Mouse (Mus musculus): ENCODE data around the gene Ddx55. TPM values are rescaled to one million over a fixed set of nuclear protein-coding genes. Genes with fewer than 3 reads are reported as not detected.
A peak's percentile ranks its signal among the peaks of the same experiment; 100 is the strongest.
"Not testable (repeated sequence)": the region's sequence is repeated elsewhere in the genome, so short reads cannot be mapped to it uniquely, and the experiment has no call there.

Ddx55 gene
- polyA plus RNA-seq, 1 experiment from 2014 or later, result 12.1 TPM

DNA sequence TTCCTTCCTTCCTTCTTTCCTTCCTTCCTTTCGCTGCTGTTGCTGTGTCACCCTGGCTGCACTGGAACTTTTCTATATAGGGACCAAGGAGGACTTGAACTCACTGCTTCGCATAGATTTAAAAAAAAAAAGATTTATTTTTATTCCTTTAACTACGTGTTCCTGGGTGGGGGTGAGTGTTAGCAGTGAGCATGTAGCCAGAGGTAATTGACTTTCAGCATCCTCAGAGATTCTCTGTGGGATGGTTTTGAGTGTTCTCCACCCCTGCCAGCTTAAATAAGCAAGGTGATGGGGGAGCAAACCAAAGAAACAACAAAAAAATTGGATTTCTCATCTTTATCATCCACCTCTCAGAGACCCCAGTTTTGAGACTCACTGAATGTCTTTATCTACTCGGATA lies 12.8 kb upstream of the Ddx55 start:
- Histone ChIP-seq H3K4me1 (ENCODE audit: control insufficient read depth, insufficient read depth, low read length) (peaks cover 3% of the 10 kb centered on the region; the same call in 1 of the 2 replicates), H3K9ac (replicated peaks; ENCODE audit: low read length) (no peak overlapping the region; the same call in 1 of the 2 replicates), H3K4me3 (ENCODE audit: low read depth, low read length) (peak overlapping the region; percentile 94), H3K27me3 (ENCODE audit: control insufficient read depth, insufficient read depth, low read length) (no peaks in the 10 kb centered on the region), H3K4me2 (ENCODE audit: low read depth, low read length) (peak overlapping the region; percentile 19; the same call in 1 of the 2 replicates), H3K36me3 (replicated peaks; ENCODE audit: control insufficient read depth, insufficient read depth, low read depth, low read length) (peaks cover 4% of the 10 kb centered on the region), H3K9me3 (replicated peaks; ENCODE audit: control insufficient read depth, low read length) (no peaks in the 10 kb centered on the region), H3K27ac (replicated peaks; ENCODE audit: low read depth, low read length) (no peak overlapping the region)
- 74% methylated on average over 4 of the region's 4 CpGs for WGBS
- no peak for ATAC-seq (replicated peaks; ENCODE audit: insufficient number of reproducible peaks, low FRiP score, low TSS enrichment, low read depth)
- DNase-seq (ENCODE audit: low spot score), result no peak

DNA sequence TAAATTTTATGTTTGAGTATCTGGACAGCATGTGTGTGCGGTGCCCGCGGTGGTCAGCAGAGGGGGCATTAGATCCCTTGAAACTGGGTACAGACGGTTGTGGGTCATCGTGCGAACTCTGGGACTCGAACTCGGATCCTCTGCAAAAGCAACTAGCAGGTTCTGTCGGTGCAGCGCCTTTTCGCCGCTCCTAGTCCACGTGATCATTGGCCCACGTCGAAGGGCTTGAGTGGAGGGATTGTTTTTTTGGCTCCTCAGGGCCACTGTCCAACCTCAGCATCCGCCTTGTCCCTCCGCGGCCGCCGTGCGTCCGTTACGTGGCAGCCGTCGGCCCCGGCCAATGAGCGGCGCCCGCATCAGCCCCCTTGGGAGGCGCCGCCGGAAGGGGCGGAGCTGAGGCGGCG lies 12.3 kb upstream of the Ddx55 start, which contains the start of gene Tmed2:
Gene Tmed2 (plus strand): TSS at position 313 of the 404 bp plus-strand sequence.
- peak within 1 kb of the TSS; percentile 33 for H3K4me2 ChIP-seq (ENCODE audit: low read depth, low read length)
- peak within 1 kb of the TSS; percentile 82 for H3K27ac ChIP-seq (replicated peaks; ENCODE audit: low read depth, low read length)
- H3K36me3 ChIP-seq (replicated peaks; ENCODE audit: control insufficient read depth, insufficient read depth, low read depth, low read length), result peaks cover 8% of the 10 kb centered on the region
- peak within 1 kb of the TSS; percentile 94 for H3K4me3 ChIP-seq (ENCODE audit: low read depth, low read length)
- peak within 1 kb of the TSS; percentile 71 for H3K9ac ChIP-seq (replicated peaks; ENCODE audit: low read length)
- H3K27me3 ChIP-seq (ENCODE audit: control insufficient read depth, insufficient read depth, low read length), result no peaks in the 10 kb centered on the region
- WGBS, result under 1% methylated on average over 32 of the region's 35 CpGs
- ATAC-seq (replicated peaks; ENCODE audit: insufficient number of reproducible peaks, low FRiP score, low TSS enrichment, low read depth), result peak; percentile 89
- peak; percentile 98 for DNase-seq (ENCODE audit: low spot score)
- peaks cover 3% of the 10 kb centered on the region; the same call in 1 of the 2 replicates for H3K4me1 ChIP-seq (ENCODE audit: control insufficient read depth, insufficient read depth, low read length)
- no peaks in the 10 kb centered on the region for H3K9me3 ChIP-seq (replicated peaks; ENCODE audit: control insufficient read depth, low read length)

DNA sequence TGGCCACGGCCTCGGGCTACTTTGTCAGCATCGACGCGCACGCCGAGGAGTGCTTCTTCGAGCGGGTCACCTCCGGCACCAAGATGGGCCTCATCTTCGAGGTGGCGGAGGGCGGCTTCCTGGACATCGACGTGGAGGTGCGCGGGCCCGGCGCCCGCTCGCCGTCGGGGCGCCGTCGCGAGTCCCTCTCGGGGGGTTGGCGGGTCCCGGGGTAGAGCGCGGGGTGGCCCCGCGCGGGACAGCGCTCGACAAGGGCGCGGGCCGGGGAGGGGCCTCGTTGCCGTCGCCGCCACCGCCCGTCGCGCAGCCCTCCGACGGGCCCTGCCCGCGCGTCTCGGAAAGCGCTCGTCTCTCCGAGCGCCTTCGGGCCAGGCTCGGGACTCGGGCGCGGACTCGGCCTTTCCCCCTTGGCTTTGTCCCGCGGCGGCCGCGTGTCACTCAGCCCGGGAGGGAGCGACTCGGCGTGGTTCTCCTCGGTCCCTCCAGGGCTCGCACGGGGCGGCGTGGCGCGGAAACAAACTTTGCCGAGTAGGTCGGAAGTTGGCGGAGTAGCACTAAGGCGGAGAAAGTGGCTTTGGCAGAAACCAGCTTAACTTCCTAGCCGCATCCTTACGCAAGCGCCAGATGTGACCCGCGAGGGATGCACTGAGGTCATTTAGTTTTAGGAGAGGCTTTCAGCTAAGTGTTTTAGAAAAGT lies 11.6 kb upstream of the Ddx55 start:
- no peaks in the 10 kb centered on the region for H3K27me3 ChIP-seq (ENCODE audit: control insufficient read depth, insufficient read depth, low read length)

DNA sequence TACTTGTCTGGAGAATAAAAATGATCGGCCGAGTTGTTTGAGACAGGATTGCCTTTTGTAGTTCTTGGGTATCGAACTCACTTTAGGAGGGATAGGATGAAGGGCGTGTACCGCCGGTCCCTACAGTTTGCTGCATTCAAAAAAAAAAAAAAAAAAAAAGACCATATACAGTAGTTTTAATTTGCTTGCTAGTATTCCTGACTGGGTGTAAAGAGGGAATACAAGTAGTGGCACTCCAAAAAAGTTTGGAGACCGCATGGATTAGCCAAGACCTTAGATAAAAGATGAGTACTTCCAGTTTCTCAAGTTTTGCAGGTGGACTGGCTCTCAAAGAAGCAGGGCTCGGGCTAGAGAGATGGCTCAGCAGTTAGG lies 11.1 kb upstream of the Ddx55 start:
- no peak overlapping the region for H3K27ac ChIP-seq (replicated peaks; ENCODE audit: low read depth, low read length)

More for the DNA sequence above, 11.6 kb upstream of the Ddx55 start:
- Histone ChIP-seq H3K4me3 (ENCODE audit: low read depth, low read length) (peak overlapping the region; percentile 94), H3K36me3 (replicated peaks; ENCODE audit: control insufficient read depth, insufficient read depth, low read depth, low read length) (peaks cover 10% of the 10 kb centered on the region), H3K4me2 (ENCODE audit: low read depth, low read length) (peak overlapping the region; percentile 33), H3K4me1 (ENCODE audit: control insufficient read depth, insufficient read depth, low read length) (peaks cover 3% of the 10 kb centered on the region; the same call in 1 of the 2 replicates), H3K9ac (replicated peaks; ENCODE audit: low read length) (peak overlapping the region; percentile 71), H3K9me3 (replicated peaks; ENCODE audit: control insufficient read depth, low read length) (no peaks in the 10 kb centered on the region), H3K27ac (replicated peaks; ENCODE audit: low read depth, low read length) (peak overlapping the region; percentile 82)
- ATAC-seq (replicated peaks; ENCODE audit: insufficient number of reproducible peaks, low FRiP score, low TSS enrichment, low read depth) (peak; percentile 55), DNase-seq (ENCODE audit: low spot score) (peak; percentile 58)
- under 1% methylated on average over 64 of the region's 89 CpGs for WGBS

DNA sequence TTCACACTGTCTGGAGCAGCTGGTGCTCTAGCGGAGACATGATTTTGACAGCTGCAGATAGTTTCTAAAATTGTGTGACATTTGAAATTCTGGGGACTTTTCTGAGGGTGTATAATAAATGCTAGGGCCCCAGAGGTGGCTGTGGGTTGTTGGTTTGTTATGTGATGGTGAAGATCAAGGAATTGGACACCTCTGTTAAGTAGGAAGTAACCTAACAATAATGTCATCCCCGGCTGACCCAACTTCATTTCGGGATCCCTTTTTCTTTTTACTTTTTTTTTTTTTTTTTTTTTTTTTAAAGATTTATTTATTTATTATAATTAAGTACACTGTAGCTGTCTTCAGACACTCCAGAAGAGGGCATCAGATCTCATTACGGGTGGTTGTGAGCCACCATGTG lies 1.9 kb upstream of the Ddx55 start:
- H3K4me3 ChIP-seq (ENCODE audit: low read depth, low read length); H3K27ac ChIP-seq (replicated peaks; ENCODE audit: low read depth, low read length); H3K4me2 ChIP-seq (ENCODE audit: low read depth, low read length); DNase-seq (ENCODE audit: low spot score); H3K9me3 ChIP-seq (replicated peaks; ENCODE audit: control insufficient read depth, low read length); H3K9ac ChIP-seq (replicated peaks; ENCODE audit: low read length); H3K4me1 ChIP-seq (ENCODE audit: control insufficient read depth, insufficient read depth, low read length); H3K27me3 ChIP-seq (ENCODE audit: control insufficient read depth, insufficient read depth, low read length); ATAC-seq (replicated peaks; ENCODE audit: insufficient number of reproducible peaks, low FRiP score, low TSS enrichment, low read depth): not testable (repeated sequence)
- H3K36me3 ChIP-seq (replicated peaks; ENCODE audit: control insufficient read depth, insufficient read depth, low read depth, low read length), result peaks cover 14% of the 10 kb centered on the region
- WGBS, result 72% methylated on average over 4 of the region's 4 CpGs

More for the DNA sequence above, 11.1 kb upstream of the Ddx55 start:
- no peak for DNase-seq (ENCODE audit: low spot score)
- H3K9ac ChIP-seq (replicated peaks; ENCODE audit: low read length), result peak overlapping the region; percentile 71
- no peak for ATAC-seq (replicated peaks; ENCODE audit: insufficient number of reproducible peaks, low FRiP score, low TSS enrichment, low read depth)
- H3K9me3 ChIP-seq (replicated peaks; ENCODE audit: control insufficient read depth, low read length), result no peaks in the 10 kb centered on the region
- peaks cover 3% of the 10 kb centered on the region; the same call in 1 of the 2 replicates for H3K4me1 ChIP-seq (ENCODE audit: control insufficient read depth, insufficient read depth, low read length)
- no peaks in the 10 kb centered on the region for H3K27me3 ChIP-seq (ENCODE audit: control insufficient read depth, insufficient read depth, low read length)
- H3K4me2 ChIP-seq (ENCODE audit: low read depth, low read length), result peak overlapping the region; percentile 33
- H3K4me3 ChIP-seq (ENCODE audit: low read depth, low read length), result peak overlapping the region; percentile 94
- peaks cover 15% of the 10 kb centered on the region for H3K36me3 ChIP-seq (replicated peaks; ENCODE audit: control insufficient read depth, insufficient read depth, low read depth, low read length)
- WGBS, result 17% methylated on average over 8 of the region's 8 CpGs

GRCm38 (mm10) chr5:124551349-124552093 lies 1.1 kb upstream of the Ddx55 start:
- H3K27ac ChIP-seq (replicated peaks; ENCODE audit: low read depth, low read length); H3K9me3 ChIP-seq (replicated peaks; ENCODE audit: control insufficient read depth, low read length); H3K27me3 ChIP-seq (ENCODE audit: control insufficient read depth, insufficient read depth, low read length); H3K9ac ChIP-seq (replicated peaks; ENCODE audit: low read length); H3K4me2 ChIP-seq (ENCODE audit: low read depth, low read length); H3K4me1 ChIP-seq (ENCODE audit: control insufficient read depth, insufficient read depth, low read length); ATAC-seq (replicated peaks; ENCODE audit: insufficient number of reproducible peaks, low FRiP score, low TSS enrichment, low read depth); H3K36me3 ChIP-seq (replicated peaks; ENCODE audit: control insufficient read depth, insufficient read depth, low read depth, low read length): not testable (repeated sequence)
- peak overlapping the region; percentile 78; the same call in 1 of the 2 replicates for H3K4me3 ChIP-seq (ENCODE audit: low read depth, low read length)
- WGBS, result 33% methylated on average over 5 of the region's 5 CpGs
- DNase-seq (ENCODE audit: low spot score), result peak; percentile 40

DNA sequence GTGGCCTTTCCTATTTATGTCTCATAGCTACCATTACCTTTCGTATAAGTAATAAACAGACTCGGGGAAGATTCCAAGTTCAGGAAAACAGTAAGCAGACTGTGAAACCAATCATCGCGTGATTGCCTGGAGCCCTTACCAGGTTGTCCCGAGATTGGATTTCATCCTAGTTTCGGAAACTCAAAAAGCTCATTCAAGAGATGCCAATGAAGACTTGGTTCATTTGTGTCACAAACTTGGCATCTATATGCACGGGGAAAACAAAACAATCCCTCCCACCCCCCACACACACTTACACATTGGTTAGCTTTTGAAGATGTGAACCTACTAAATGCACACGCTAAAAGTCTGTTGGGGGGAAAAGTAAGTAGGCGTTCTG lies 581 bp upstream of the Ddx55 start:
- Histone ChIP-seq H3K9me3 (replicated peaks; ENCODE audit: control insufficient read depth, low read length) (no peaks in the 10 kb centered on the region), H3K27me3 (ENCODE audit: control insufficient read depth, insufficient read depth, low read length) (no peaks in the 10 kb centered on the region), H3K27ac (replicated peaks; ENCODE audit: low read depth, low read length) (peak overlapping the region; percentile 53), H3K4me3 (ENCODE audit: low read depth, low read length) (peak overlapping the region; percentile 78), H3K4me2 (ENCODE audit: low read depth, low read length) (peak overlapping the region; percentile 69), H3K36me3 (replicated peaks; ENCODE audit: control insufficient read depth, insufficient read depth, low read depth, low read length) (peaks cover 4% of the 10 kb centered on the region; the same call in 1 of the 2 replicates), H3K9ac (replicated peaks; ENCODE audit: low read length) (peak overlapping the region; percentile 73), H3K4me1 (ENCODE audit: control insufficient read depth, insufficient read depth, low read length) (no peaks in the 10 kb centered on the region)
- DNase-seq (ENCODE audit: low spot score) (peak; percentile 26), ATAC-seq (replicated peaks; ENCODE audit: insufficient number of reproducible peaks, low FRiP score, low TSS enrichment, low read depth) (no peak)
- 11% methylated on average over 9 of the region's 9 CpGs for WGBS

DNA sequence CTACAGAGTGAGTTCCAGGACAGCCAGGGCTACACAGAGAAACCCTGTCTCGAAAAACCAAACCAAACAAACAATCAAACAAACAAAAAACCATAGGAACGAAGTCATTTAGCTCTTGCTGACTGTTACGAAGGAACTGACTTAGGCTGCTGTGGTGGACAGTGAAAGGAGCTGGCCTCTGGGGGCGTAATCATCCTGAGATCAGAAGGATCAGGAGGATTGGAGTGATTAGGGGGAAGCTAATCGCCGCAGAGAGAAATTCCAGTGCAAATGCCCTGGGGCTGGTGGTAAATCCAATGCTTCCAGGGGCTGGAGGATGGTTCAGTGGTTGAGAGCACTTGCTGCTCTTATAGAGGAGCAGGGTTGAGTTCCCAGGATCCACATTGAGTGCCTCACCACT lies 943 bp downstream of the Ddx55 start:
- H3K36me3 ChIP-seq (replicated peaks; ENCODE audit: control insufficient read depth, insufficient read depth, low read depth, low read length), result peaks cover 4% of the 10 kb centered on the region; the same call in 1 of the 2 replicates
- DNase-seq (ENCODE audit: low spot score) (no peak), ATAC-seq (replicated peaks; ENCODE audit: insufficient number of reproducible peaks, low FRiP score, low TSS enrichment, low read depth) (no peak)
- H3K4me1 ChIP-seq (ENCODE audit: control insufficient read depth, insufficient read depth, low read length), result no peaks in the 10 kb centered on the region
- peak overlapping the region; percentile 69; the same call in 1 of the 2 replicates for H3K4me2 ChIP-seq (ENCODE audit: low read depth, low read length)
- no peaks in the 10 kb centered on the region for H3K9me3 ChIP-seq (replicated peaks; ENCODE audit: control insufficient read depth, low read length)
- no peaks in the 10 kb centered on the region for H3K27me3 ChIP-seq (ENCODE audit: control insufficient read depth, insufficient read depth, low read length)
- 55% methylated on average over 6 of the region's 6 CpGs for WGBS
- no peak overlapping the region for H3K27ac ChIP-seq (replicated peaks; ENCODE audit: low read depth, low read length)
- no peak overlapping the region for H3K4me3 ChIP-seq (ENCODE audit: low read depth, low read length)
- no peak overlapping the region for H3K9ac ChIP-seq (replicated peaks; ENCODE audit: low read length)

All from embryonic facial prominence, embryonic 11.5 days (tissue).